Mouse (Mus musculus): ENCODE measurements around the gene Echs1.

Echs1 gene

DNA sequence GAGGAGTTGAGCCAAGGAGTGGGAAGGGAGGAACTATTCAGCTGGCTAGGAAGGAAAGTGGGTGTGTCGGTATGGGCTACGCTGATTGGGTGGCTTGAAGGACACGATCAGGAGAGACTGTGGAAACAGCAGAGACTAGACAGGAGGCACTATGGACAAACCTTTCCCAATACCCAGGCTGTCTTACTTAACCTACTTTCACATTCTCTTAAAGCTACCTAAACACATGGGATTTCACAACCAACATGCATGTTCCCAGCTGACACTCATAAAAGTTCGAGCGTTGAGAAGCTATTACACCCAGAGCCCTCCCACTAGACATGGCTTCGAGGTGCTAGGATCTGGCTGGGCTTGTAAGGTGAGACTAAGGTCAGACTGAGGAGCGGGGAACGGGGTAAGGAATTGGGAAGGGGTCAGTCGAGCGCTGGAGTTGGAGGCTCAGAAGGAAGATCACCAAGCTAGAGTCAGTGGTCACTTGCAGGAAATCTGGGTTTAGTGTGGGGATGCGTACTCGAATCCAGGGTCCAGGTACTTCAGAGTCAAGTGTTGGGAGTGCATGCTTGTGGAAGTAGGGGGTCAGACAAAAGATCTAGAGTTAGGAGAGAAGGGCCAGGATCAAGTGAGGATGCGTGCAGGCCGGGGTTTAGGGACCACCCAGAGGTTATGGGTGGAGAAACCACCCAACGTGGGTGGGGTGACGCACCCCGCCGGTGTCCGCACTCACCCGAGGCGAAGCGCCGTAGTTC lies 520 bp downstream of the Echs1 start, which contains the start of gene Paox:
Gene Paox (plus strand): TSS at position 217 of the 746 bp plus-strand sequence.
- no peak for DNase-seq (ENCODE audit: low spot score in 2 of 2)

DNA sequence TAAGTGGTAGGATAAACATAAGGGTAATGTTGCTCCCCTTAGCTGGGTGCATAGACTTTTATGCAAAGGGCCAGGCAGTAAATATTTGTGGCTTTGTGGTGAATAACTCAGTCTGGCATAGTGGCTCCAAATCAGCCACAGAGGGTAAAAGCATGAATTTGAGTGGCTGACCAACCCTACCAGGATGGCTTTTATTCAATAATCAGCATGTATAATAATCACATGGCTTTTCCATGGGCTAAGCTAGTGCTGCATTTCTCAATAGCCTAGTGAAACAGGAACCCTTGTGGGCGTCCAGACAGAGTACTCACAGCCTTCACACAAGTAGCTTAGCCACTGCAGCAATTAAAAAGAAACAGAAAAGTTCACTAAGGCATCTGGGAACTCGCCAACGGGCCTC lies 4.3 kb downstream of the Echs1 start:
- no peak for DNase-seq (ENCODE audit: low spot score in 2 of 2)

DNA sequence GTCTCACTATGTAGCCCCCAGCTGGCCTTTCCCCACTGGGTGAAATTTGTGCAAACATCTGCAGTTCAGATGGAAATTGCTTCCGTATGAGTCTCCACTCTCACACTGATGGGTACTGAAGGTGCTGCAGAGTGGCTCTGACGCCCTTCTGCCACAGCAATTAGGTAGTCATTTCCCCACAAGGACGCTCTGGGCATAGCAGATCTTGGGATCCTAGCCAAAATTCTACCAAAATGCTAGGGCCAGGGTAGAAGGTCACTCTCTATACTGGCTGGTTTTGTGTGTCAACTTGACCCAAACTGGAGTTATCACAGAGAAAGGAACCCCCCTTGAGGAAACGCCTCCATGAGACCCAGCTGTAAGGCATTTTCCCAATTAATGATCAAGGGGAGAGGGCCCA lies 12.3 kb downstream of the Echs1 start:
- no peak for DNase-seq (ENCODE audit: low spot score in 2 of 2)

DNA sequence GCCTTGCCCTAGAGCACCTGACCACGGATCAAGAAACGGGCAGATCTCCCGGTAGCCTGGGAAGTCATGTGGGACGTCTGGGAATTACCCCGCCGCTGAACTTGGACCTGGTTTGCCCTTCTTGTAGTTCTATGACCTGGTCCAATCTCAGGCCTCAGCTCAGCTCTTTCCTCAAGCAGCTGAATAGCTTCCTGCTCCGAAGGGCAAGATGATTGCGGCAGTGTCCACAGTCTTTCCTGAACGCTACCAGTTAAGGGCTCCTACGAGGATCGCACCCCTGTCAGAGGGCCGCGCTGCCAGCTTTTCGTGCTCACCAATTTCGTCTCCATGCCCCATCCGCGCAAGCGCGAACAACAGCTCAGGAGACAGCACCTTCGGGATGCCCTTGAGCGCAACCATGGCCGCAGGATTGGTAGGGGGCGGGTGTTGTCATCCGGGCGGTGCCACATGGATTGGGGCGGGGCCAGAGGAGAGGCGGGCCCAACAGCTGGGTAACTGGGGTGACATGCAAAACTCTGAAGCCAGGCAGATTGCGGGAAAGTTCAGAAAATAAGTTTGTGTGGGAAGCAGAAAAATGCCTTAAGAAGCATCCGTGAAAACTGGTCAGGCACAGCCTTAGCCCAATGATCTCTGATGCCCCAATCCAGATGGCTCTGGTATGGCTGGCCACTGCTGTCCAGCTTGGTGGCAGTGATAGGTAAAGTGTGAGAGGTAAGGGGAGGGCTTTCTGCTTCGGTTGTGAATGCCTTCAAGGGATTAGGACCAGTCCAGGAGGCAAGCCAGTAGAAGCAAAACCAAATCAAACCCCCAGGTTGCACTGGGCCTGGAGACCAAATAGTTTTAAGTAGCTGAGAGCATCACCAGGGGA lies 14.0 kb downstream of the Echs1 start, which contains the start of gene Fuom:
Gene Fuom (minus strand): TSS at position 449 of the 868 bp plus-strand sequence.
- DNase-seq (ENCODE audit: low spot score in 2 of 2) = peak; percentile 56 to 62

DNA sequence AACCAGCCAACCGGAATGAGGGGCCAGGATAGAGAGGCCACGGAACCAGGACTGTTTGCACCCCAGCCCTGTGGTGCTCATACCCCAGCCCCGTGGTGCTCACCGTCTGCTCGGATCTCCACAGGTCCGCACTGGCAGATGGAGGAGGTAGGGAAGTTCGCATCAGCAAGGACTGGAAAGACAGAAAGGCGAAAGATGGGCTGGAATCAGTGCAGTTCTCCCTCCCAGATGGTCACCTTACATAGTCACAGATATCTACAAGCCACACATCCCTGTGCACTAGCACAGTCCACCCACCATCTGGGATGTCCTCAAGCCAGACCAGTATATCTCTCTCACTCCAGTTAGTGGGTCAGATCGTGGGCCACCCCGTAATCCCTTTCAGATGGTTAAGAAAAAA lies 14.8 kb downstream of the Echs1 start:
- DNase-seq (ENCODE audit: low spot score in 2 of 2) = no peak

DNA sequence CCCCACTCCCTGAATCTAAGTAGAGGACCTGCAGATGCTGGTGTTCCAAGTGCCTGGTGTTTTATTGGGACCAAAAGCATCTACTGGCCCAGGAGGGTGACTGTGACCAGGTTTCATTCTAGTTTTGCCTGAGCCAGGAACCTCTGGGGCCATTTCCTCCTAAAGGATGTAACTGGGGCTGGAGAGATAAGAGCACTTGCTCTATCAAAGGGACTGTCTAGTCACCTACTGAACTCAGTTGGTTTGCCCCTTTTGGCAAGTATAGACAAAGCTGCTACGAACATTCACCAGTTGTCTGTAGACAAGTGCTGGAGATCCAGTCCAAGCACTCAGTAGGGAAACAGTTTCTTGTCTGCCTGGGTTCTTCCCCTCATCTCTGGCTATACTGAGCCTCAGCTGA lies 17.8 kb downstream of the Echs1 start:
- no peak for DNase-seq (ENCODE audit: low spot score in 2 of 2)

DNA sequence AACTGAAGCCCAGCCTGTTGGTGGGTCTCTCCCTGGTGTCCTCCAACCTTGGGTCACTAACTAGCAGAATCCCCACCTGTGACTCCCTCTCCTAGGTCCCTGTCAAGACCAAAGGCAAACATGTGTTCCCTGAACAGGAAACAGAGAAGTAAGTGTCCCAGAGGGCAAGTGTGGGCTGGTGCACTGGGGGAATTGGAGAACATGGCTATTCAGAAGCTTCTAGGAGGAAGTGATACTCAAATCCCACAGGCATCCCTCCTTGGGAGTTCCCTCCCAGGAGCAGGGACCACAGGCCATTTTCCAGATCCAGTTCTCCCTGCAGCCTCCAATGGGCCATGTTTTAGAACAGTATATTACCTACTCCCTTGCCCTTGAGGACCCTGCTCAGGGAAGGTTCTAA lies 20.2 kb downstream of the Echs1 start:
- no peak for DNase-seq (ENCODE audit: low spot score in 2 of 2)

DNA sequence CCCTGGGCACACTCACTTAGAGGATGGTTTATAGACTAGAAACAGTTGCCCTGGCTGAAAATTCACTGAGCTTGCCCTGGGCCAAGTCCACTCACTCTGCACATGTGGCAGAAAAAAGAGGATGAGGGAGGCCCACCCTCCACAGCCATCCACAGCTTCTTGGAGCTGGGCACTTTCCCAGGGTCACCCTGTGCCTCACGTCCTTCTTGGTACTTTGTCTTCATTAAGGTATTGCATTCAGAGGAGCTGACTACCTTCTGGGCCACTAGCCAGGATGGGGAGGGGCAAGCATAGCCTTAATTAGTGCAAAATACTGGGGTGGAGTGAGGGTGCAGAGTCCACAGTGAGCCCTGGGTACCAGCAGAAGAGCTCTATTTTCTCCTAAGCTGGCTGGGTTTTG lies 20.7 kb downstream of the Echs1 start:
- no peak for DNase-seq (ENCODE audit: low spot score in 2 of 2)

DNA sequence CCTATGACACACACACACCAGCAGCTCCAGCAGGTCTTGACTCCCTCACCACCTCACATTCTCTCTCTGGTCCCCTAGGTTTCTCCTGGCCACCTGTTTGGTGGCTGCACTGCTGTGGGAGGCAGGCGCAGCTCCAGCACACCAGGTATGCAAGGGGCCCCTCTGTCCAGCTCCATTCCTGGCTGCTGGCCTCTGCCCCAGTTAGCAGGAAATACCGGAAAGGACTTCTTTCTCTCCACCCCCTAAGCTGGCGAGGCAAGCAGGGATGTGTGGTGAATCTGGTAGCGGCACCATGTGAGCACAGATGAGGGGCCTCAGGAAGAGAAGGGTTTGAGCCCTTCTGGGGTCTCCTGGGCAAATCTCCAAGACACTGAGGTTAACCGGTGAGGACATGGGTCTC lies 21.3 kb downstream of the Echs1 start:
- no peak for DNase-seq (ENCODE audit: low spot score in 2 of 2)

DNA sequence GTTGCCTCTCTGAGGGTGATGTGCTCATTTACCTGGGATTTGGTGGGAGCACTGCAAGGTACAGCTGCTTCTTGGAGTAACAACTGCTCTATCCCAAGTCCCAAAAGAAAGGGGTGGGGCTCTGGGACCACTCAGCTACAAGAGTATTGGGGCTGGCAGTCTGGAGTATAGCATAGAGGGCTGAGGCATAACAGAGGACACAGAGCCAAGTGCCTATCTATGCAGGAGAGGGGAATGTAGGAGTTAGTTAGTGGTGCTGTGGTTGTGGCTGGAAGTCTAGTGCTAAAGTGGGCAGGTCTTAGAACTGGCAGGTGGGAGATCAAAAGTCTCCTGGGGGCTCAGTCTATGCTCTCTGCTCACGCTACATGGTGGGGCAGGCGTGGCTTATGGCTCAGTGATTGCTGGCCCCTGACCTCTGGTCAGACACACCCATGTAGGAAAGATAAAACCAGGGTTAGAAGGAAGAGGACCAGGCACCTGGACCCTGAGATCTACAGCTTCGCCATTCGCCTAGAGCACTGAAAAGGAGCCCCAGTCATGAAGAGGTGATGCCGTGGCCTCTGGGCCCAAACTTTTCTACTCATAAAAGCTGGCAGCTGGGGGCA lies 23.2 kb downstream of the Echs1 start, which contains the start of gene Prap1:
Gene Prap1 (plus strand): TSS at position 472 of the 605 bp plus-strand sequence.
- DNase-seq (ENCODE audit: low spot score in 2 of 2) = no peak

DNA sequence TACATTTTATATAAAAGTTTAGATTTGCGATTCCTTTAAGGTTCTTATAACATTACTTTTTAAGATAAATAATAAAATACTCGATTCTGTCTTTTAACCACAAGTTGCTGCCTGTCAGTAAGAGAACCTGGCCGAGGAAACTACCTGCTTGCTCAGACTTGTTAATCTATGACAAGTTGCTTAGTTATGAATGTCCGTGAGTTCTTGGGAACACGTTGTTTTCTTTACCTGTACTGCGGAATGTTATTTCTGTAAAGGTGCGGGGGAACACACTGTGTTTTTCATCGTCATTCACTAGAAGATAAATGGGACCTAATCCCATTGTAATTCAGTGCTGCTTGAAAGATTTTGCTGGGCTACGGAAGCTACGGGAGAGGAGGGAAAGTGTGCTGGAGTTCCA lies 25.7 kb downstream of the Echs1 start:
- no peak for DNase-seq (ENCODE audit: low spot score in 2 of 2)

DNA sequence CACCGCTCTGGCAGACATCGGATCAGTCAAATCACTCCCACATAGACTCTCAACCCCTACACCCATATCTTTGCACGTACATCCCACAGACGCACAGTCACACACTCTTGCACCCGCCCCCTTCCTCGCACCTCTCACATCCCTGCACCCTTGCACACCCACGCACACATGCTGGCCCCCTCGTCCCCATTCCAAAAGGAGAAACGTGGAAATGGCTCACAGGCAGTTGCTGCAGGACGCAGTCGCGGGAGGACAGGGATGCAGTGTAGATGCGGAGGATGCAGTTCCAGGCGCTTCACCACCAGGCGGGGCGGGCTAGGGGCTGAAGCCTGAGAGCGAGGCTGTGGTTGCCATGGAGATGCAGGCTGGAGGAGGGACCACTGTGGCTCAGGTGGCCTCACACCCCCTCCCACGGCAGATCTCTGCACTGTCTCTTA lies 34.0 kb downstream of the Echs1 start, which contains the start of gene Caly:
Gene Caly (minus strand): TSS at position 307 of the 437 bp plus-strand sequence.
- DNase-seq (ENCODE audit: low spot score in 2 of 2) = no peak

DNA sequence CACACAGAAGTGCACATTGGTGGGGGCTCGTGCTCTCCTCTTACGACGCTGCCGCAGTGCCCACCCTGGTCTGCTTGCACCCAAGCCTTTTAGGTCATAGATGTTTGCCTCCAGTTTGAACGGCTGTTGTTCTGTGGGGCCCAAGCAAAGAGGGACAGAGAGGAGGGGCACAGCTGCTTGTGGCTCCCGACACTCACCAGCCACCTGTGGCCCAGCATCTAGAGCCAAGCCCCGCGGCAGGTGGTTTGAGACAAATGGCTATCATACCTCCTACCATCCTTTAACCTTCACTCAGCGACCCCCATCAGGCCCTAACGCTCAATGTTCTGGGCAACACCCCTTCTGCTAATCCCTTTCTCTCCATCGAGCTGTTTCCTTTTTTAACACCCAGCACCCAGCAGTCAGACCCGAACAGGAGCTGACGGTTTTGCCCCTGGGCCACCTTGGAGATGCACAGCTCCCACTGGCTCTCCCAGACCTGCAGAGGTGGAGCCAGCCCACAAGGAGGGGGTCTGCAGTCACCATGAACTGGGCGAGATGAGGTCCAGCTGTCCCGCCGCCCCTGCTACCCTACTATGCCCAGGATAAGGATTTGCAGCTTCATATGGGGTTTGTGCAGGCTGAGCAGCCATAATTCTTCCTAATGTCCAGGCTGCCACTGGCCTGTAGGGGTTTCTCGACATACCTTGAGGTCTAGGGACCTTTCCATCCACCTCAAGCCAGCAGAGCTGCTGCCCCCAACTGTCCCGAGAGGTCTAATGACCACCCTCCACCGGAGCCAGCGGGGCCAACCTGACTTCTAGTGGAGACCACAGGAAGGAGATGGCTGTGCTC lies 34.7 kb downstream of the Echs1 start:
- DNase-seq (ENCODE audit: low spot score in 2 of 2) = no peak

DNA sequence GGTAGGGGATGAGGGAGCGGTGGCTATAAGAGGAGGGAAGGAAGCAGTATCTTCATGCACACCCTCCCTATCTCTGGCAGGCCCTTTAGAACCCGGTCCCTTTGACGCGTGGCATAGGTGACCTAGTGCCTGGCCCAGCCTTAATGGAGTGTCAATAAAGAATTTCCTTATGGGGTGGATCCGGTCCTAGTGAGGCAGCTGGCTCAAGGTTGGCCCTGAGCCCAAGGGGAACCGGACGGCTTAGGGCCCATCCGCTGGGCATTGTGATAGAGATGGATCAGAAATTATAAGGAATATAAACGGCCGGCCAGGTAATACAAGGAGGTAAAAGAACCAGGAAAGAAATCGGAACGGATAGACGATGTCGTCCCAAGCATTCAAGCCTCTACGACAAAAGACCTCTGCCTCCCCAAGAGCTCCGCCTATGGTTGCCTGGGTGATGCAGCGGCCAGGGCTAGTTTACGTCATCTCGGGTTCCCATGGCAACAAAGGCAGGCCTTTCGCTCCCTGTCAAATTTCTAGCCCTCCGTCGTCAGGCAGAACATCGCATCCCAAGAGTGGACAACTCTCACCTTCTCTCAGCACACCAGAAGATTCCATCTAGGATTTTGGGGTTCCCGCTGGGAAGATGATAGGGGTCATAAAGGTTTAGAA lies 35.6 kb downstream of the Echs1 start:
- no peak for DNase-seq (ENCODE audit: low spot score in 2 of 2)

DNA sequence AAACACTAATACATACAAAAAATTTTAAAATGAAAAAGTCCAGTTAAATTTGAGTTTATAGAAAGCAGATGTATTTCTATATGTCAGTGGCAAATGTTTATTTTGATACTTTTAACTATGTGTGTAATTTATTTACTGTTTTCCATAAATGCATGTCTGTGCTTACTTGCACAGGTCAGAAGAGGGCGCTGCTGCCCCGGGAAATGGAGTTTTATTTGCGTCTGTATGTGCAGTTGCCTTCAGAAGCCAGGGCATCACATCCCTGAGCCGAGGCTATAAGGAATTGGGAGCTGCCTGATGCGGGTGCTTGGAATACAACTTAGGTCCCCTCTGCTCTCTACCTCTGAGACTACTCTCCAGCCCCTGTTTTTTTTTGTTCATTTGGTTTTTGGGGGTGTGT lies 37.6 kb downstream of the Echs1 start:
- DNase-seq (ENCODE audit: low spot score in 2 of 2) = peak in 1 of 2 experiments; percentile 36

DNA sequence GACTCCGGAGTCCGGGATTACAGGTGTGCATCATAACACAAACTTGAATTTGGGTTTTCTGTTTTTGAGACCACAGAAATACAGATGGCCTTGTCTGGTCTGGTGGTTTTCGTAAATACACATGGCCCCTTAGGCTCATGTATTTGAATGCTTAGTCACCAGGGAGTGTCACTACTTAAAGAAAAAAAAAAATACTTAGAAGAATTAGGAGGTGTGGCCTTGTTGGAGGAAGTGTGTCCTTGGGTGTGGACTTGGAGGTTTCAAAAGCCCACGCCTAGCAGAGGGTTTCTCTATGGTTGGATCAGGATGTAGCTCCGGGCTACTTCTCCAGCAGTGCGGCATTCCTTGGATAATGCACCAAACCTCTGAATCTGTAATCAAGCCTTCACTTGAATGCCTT lies 38.6 kb downstream of the Echs1 start:
- DNase-seq (ENCODE audit: low spot score in 2 of 2) = no peak

DNA sequence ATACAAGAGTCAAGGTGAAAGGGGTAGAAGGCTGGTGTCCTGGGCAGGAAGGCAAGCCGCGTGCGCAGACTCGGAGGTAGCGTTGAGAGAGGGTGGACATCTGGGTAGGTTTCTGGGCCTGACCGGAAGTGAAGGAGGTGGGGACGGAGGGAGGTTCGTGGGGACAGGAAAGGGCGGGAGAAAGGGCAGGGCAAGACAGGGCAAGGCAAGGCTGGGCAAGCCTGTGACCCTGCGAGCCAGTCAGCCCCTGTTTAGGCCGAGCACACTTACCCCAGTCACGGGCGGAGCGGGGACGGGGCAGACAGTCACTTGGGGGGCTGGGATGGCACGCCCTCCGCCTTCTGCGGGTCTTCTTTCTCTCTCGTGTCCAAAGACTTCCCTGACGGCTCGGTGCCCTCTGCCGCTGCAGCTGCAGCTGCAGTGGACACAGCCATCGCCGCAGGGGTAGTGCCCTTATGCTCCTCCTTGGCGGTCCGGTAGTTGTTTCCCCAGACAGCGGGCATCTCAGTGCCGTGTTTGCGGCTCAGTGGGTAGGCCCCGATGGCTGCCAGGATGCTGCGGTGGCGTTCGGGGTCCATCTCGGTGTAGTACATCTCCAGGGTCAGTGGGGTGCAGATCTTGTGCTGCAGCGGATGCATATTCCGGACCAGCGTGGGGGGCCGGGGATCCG lies 46.1 kb downstream of the Echs1 start:
- no peak for DNase-seq (ENCODE audit: low spot score in 2 of 2)

DNA sequence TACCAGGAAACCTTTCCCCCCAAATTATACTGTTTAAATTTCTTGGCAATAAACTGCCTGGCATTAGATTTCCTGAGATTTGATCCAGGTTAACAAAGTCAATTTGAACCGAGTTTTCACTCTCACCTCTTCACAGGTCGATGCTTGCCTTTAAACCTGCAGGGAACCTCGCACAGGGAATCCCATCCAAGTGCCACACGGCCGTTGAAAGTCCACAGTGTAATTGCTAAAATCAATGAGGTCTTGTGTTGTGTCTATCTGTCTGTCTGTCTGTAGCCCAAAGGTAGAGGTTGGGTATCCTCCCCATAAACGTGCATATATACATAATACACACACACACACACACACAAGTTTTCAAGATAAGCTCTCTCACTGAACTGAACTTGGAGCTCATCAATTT lies 48.9 kb downstream of the Echs1 start:
- DNase-seq (ENCODE audit: low spot score in 2 of 2) = no peak

DNA sequence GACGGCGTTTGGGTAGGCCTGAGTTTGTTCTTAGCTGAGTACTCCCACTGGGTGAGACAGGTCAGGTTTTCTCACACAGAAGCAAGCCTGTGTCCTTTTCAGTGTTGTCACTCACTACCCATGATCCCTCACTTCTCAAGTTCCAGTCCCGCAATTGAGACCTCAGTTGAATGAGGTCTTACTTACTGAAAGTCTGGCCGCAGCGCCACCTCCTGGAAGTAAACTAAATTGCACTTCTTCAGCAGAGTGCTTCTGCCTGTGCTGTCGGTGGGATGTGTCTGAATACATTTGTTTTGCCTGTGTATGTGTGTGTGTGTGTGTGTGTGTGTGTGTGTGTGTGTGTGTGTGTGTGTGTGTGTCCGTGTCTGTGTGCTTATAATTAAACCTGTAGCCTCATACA lies 53.2 kb downstream of the Echs1 start:
- DNase-seq (ENCODE audit: low spot score in 2 of 2) = peak in 1 of 2 experiments; percentile 48

DNA sequence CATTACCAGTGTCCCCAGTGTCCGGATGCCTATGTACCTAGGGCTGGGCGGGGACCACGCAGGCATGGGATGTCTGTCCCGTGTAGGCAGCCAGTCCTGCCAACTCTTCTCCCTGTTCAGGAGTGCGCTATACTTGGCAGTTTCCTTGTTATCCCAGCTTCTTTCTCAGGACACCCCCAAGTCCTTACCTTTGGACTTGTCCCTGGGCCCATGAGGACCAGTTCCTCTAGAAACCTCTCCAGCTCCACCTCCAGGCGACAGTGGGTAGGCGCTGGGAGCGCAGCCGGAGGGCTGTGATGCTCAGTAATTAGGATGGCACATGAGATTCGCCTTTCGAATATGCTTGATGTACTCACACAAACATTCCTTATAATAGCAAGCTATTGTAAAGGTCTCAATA lies 54.0 kb downstream of the Echs1 start:
- DNase-seq (ENCODE audit: low spot score in 2 of 2) = no peak

DNA sequence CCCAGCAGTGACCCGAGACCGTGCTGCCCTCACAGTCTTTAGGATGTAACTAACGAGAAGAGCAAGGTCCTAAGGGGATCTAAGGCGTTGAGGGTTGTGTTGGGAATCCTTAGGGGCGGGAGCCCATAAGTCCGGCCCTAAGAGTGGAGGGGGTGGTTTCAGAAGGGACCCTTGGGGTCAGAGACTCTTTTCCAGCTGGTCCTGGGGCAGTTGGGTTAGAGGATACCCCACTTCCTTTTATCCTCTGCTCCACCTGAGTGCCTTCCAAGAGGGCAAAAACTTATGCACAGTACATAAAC lies 54.5 kb downstream of the Echs1 start:
- no peak for DNase-seq (ENCODE audit: low spot score in 2 of 2)
